Mouse (Mus musculus) lung, embryonic 14.5 days (tissue): ENCODE results near the gene Gm2115. TPM values are rescaled to one million over a fixed set of nuclear protein-coding genes. Genes with fewer than 3 reads are reported as not detected.

Source experiments
- ATAC-seq: fragments of 200-750 bp; cut with Nextera tagmentation; 2 replicates; pipeline ENCODE4 v1.8.0; 2017; ENCODE audit warnings: mild to moderate bottlenecking, moderate TSS enrichment, moderate library complexity; ENCODE audit not compliant: insufficient read depth
- DNase-seq: peaks from one replicate; pipeline ENCODE4 v3.0.0-alpha.2; 2015
- H3K27ac ChIP-seq: fragments of 300-500 bp; sonication (generic); 2 replicates; pipeline ENCODE4 v1.5.1; 2014; ENCODE audit warnings: low read depth, mild to moderate bottlenecking, moderate library complexity
- H3K27me3 ChIP-seq: fragments of 300-500 bp; sonication (generic); 2 replicates; pipeline ENCODE4 v1.6.1; 2014; ENCODE audit warnings: low read length, control low read depth; ENCODE audit not compliant: insufficient read depth
- H3K36me3 ChIP-seq: fragments of 300-500 bp; sonication (generic); 2 replicates; pipeline ENCODE4 v1.6.1; 2014; ENCODE audit warnings: control low read depth; ENCODE audit not compliant: insufficient read depth
- H3K4me1 ChIP-seq: fragments of 300-500 bp; sonication (generic); 2 replicates; pipeline ENCODE4 v1.6.1; 2014; ENCODE audit warnings: antibody characterized with exemption, control low read depth; ENCODE audit not compliant: insufficient read depth
- H3K4me2 ChIP-seq: fragments of 300-500 bp; sonication (generic); 2 replicates; pipeline ENCODE4 v1.6.1; 2014; ENCODE audit warnings: mild to moderate bottlenecking
- H3K4me3 ChIP-seq: fragments of 300-500 bp; sonication (generic); 2 replicates; pipeline ENCODE4 v1.5.1; 2014; ENCODE audit warnings: low read depth, low read length
- H3K9ac ChIP-seq: fragments of 300-500 bp; sonication (generic); 2 replicates; pipeline ENCODE4 v1.6.1; 2014
- H3K9me3 ChIP-seq: fragments of 300-500 bp; sonication (generic); 2 replicates; pipeline ENCODE4 v1.6.1; 2016; ENCODE audit warnings: low read depth, low read length, control low read depth
- CTCF ChIP-seq: IDR thresholded peaks from 2 replicates; pipeline ENCODE4 v1.5.1; 2016; ENCODE audit warnings: antibody characterized with exemption, low read depth
- WGBS: fragments of 180-500 bp; shearing (Covaris S2); extraction: QIAGEN DNeasy Blood & Tissue Kit; methylation state at CpG from one replicate; pipeline ENCODE4 v1.1.7; 2014; 5-methylcytosine and 5-hydroxymethylcytosine counted together
- polyA plus RNA-seq: library from polyadenylated mRNA; unstranded; fragments of >200 nt; fragmentation: Nextera tagmentation; extraction: Ambion mirVana; gene quantifications from 2 replicates; pipeline ENCODE4 v1.2.1, GENCODE M21; 2014

Gm2115 gene
- polyA plus RNA-seq, 1 experiment from 2014 or later: 6.3 TPM

GRCm38 (mm10) chr7:84611609-84612008 is 82.9 kb downstream of the Gm2115 start:
- WGBS: 71% methylated on average over 1 of the region's 1 CpGs
- no peaks in the 10 kb centered on the region for H3K27me3 ChIP-seq
- peaks cover 14% of the 10 kb centered on the region for H3K36me3 ChIP-seq
- H3K4me1 ChIP-seq: no peaks in the 10 kb centered on the region
- no peak overlapping the region for H3K4me2 ChIP-seq
- no peak for TF ChIP-seq CTCF
- no peak overlapping the region for H3K27ac ChIP-seq
- H3K4me3 ChIP-seq: no peak overlapping the region
- no peak for ATAC-seq
- H3K9ac ChIP-seq: no peak overlapping the region
- no peak for DNase-seq
- H3K9me3 ChIP-seq: no peaks in the 10 kb centered on the region

DNA sequence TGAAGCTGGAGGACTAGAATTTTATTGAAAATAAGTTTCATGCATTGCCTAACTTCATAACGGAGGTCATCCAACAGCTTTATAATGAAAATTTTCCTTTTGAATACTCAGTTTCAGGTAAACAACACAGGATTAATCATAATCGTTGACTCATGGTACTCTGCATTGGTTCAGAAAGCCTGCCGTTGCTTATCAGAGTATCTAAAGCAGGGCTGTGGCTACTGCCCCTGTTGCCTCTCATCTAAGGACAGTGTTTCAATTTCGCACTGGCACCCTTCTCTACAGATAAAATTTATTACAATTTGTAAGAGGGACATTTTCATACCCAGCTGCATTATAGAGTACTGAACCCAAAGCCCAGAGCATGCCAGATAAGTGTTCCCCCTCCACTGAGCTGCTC is 83.7 kb downstream of the Gm2115 start:
- Histone ChIP-seq H3K9ac (no peak overlapping the region), H3K4me2 (no peak overlapping the region), H3K4me3 (no peak overlapping the region), H3K27ac (no peak overlapping the region), H3K36me3 (peaks cover 21% of the 10 kb centered on the region), H3K9me3 (no peaks in the 10 kb centered on the region), H3K4me1 (no peaks in the 10 kb centered on the region), H3K27me3 (no peaks in the 10 kb centered on the region)
- DNase-seq: no peak
- WGBS: 87% methylated on average over 4 of the region's 4 CpGs
- no peak for TF ChIP-seq CTCF
- no peak for ATAC-seq

GRCm38 (mm10) chr7:84618951-84619350 is 90.2 kb downstream of the Gm2115 start:
- H3K9ac ChIP-seq: no peak overlapping the region
- H3K36me3 ChIP-seq: peaks cover 42% of the 10 kb centered on the region
- DNase-seq: no peak
- 86% methylated on average over 2 of the region's 2 CpGs for WGBS
- H3K4me1 ChIP-seq: no peaks in the 10 kb centered on the region
- no peaks in the 10 kb centered on the region for H3K9me3 ChIP-seq
- no peaks in the 10 kb centered on the region for H3K27me3 ChIP-seq
- no peak for ATAC-seq
- H3K27ac ChIP-seq: no peak overlapping the region
- H3K4me3 ChIP-seq: no peak overlapping the region
- TF ChIP-seq CTCF: no peak
- H3K4me2 ChIP-seq: no peak overlapping the region

- WGBS: 90% methylated on average over 3 of the region's 3 CpGs
- no peak overlapping the region for H3K9ac ChIP-seq
- no peak for ATAC-seq
These were observed 92.2 kb downstream of the Gm2115 start for GRCm38 (mm10) chr7:84620956-84621355.

GRCm38 (mm10) chr7:84623718-84624117 is 95.0 kb downstream of the Gm2115 start:
- H3K27me3 ChIP-seq: no peaks in the 10 kb centered on the region
- H3K36me3 ChIP-seq: peaks cover 17% of the 10 kb centered on the region; the same call in 1 of the 2 replicates
- 92% methylated on average over 4 of the region's 4 CpGs for WGBS

More at GRCm38 (mm10) chr7:84620956-84621355, 92.2 kb downstream of the Gm2115 start:
- DNase-seq: no peak
- no peaks in the 10 kb centered on the region for H3K9me3 ChIP-seq
- H3K4me3 ChIP-seq: no peak overlapping the region
- no peaks in the 10 kb centered on the region for H3K27me3 ChIP-seq
- TF ChIP-seq CTCF: no peak
- no peak overlapping the region for H3K4me2 ChIP-seq
- H3K27ac ChIP-seq: no peak overlapping the region
- H3K4me1 ChIP-seq: no peaks in the 10 kb centered on the region
- H3K36me3 ChIP-seq: peaks cover 41% of the 10 kb centered on the region

GRCm38 (mm10) chr7:84631878-84632277 is 103.1 kb downstream of the Gm2115 start:
- no peak overlapping the region for H3K27ac ChIP-seq
- no peak overlapping the region for H3K9ac ChIP-seq
- no peak for TF ChIP-seq CTCF
- WGBS: 87% methylated on average over 3 of the region's 3 CpGs
- no peaks in the 10 kb centered on the region for H3K27me3 ChIP-seq
- H3K4me2 ChIP-seq: no peak overlapping the region
- no peaks in the 10 kb centered on the region for H3K4me1 ChIP-seq
- DNase-seq (no peak), ATAC-seq (no peak)
- no peak overlapping the region for H3K4me3 ChIP-seq
- H3K9me3 ChIP-seq: no peaks in the 10 kb centered on the region
- H3K36me3 ChIP-seq: peaks cover 28% of the 10 kb centered on the region

More at GRCm38 (mm10) chr7:84623718-84624117, 95.0 kb downstream of the Gm2115 start:
- H3K27ac ChIP-seq: no peak overlapping the region
- H3K4me3 ChIP-seq: no peak overlapping the region
- H3K4me2 ChIP-seq: no peak overlapping the region
- H3K9me3 ChIP-seq: no peaks in the 10 kb centered on the region
- no peak for TF ChIP-seq CTCF
- DNase-seq (no peak), ATAC-seq (no peak)
- H3K9ac ChIP-seq: no peak overlapping the region
- no peaks in the 10 kb centered on the region for H3K4me1 ChIP-seq

Other genes starting within 250 kb of the Gm2115 start
- gene Arnt2, start 118.8 kb upstream of the Gm2115 start, polyA plus RNA-seq: 14.4 and 16.0 TPM in 2 replicates
- 10.7 and 12.0 TPM in 2 replicates for gene Fah, start 77.8 kb downstream of the Gm2115 start, polyA plus RNA-seq
- 148 and 160 TPM in 2 replicates for gene Zfand6, start 161.0 kb downstream of the Gm2115 start, polyA plus RNA-seq